Mouse (Mus musculus) gastrocnemius, postnatal 36 days (tissue): ENCODE measurements around the gene Gatb. TPM values are rescaled to one million over a fixed set of nuclear protein-coding genes. Genes with fewer than 3 reads are reported as not detected.

Source experiments
- DNase-seq, 2 experiments: peaks; one replicate each; pipeline ENCODE4 v3.0.0; 2022
- intact Hi-C: fragments of 180-260 bp; cut with DNase I; formaldehyde crosslinking; loops from one replicate; pipeline ENCODE4 v1.15.1; 2025
- total RNA-seq, 2 experiments: library from RNA; stranded (reverse); gene quantifications; 2 replicates each; pipeline ENCODE4 v1.2.3; 2021

The Gatb gene
- total RNA-seq, 2 experiments from 2014 or later: 14.3 to 17.9 TPM

GRCm38 (mm10) chr3:85590090-85590754, 16.3 kb downstream of the Gatb start:
- intact Hi-C loops: no loop called here
- DNase-seq: no peak

DNA sequence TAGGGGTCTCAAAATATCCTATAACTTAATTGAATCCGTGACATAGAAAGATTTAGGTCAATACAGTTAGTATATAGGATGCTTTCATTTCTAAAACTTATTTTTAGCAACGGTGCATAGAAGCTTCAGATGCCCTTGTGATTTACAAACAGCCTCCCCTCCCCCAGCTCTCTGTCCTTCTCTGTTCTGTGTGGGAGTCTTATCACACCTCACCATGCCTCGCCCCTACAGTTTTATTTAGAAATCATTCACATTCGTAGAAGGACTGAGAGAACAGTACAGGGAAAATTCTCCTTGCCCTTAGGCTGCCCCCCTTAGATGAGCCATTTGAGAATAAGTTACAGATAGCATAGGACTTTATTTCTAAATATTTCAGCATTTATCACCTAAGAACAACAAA, 18.1 kb downstream of the Gatb start:
- no peak for DNase-seq
- intact Hi-C loops: no loop called here

DNA sequence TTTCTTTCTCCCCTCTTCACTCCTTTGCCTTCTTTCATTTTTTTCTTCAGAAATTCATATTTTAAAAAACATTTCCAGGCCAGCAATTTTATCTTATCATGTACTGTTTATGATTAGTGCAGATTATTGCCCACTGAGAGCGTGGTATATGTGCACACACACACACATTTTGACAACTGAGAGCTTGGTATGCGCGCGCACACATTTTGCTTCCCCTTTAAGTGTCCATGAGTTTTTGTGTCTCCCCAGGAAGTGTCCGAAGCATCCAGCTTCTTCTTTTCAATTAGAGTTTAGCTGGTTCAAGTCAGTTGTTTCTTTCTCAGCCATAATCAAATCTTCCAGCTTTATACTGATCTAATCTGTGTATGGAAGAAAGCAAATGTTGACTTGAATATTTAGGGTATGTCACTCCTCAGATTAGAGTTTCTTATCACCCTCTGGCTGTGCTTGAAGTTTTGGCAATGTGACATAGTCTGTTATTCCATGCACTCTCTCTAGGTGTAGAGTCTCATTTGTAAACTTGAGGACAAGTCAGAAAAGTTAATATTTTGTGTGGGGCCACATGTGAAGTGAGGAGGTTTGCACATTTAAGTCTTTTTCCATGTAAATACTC, 18.8 kb downstream of the Gatb start:
- intact Hi-C loops: no loop called here
- DNase-seq: no peak

- no peak for DNase-seq
- intact Hi-C loops: no loop called here
Observed at GRCm38 (mm10) chr3:85594452-85594851, 20.5 kb downstream of the Gatb start.

DNA sequence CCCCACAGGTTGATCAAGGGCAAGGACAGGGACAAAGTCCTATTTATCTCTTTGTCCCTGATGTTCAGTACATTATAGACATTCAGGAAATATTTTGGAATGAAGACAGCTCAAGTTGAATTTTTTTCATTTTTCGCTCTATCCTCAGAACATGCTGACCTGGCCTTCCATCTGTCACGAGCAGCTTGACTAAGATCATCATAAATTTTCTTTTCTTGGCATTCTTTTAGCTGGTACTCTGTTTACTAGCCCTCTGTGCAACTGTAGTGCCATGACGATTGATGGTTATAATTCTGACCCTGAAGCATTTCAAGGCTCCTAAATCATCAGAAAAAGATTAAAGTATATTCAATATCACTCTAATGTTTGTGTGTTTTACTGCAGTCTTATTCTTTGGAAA, 25.6 kb downstream of the Gatb start:
- no peak for DNase-seq
- intact Hi-C loops: no loop called here

DNA sequence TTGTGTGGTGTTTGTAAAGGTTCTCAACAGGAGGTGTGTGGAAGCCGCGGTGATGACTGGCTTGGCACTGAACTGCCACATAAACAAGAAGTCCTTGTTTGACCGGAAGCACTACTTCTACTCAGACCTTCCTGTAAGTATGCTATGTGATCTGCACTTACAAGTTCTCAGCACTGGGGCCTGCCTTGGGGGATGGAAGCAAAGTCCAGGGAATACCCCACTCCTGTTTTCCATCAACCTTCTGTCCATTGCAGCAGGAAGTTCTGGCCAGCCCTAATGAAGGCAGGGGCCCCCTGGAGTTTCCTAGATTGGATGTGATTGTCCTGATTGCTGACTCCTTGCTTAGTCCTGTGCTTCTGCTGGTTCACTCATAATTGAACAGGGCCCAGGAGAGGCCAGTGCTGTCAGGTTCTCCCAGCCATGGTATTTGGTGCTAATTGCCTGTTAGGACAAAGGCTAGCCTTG, 28.0 kb downstream of the Gatb start:
- no peak for DNase-seq
- intact Hi-C loops: no loop called here

DNA sequence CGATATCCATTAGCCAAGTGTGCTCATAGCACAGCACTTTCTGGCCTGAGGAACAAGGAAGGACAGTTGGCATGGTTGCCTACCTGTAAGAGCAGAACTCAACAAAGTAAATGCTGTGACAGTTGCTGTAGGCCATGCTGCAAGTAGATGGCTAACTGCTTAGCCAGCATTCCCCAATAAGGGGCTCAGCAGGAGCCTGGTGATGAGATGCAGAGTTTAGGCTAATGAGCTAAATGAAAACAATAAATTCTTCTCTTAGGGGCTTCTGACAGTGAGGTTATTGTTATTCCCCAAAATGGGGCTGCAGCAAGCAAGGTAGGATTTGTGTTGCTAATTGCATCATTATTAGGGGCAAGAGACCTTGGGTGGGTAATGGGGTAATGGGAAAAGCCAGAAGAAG, 29.9 kb downstream of the Gatb start:
- no peak for DNase-seq
- intact Hi-C loops: no loop called here

DNA sequence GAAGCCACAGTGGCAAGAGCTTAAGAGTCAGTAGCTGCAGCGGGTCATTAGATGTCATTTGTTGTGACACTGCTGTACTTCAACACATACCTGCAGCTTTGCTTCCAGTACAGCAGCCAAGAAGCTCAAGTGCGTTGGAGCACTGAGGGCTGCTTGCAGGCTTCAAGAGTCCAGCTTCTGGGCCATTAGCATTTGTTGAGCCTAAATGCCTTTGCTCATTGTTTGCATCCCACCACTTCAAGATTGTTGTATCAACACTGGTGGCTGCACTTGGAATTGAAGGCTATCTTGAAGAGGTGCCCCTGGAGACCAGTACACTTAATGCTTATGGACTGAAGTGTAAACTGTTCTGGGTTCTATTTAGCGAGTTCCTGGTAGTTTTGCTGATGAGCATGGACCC, 33.0 kb downstream of the Gatb start:
- DNase-seq: no peak
- intact Hi-C loops: no loop called here

DNA sequence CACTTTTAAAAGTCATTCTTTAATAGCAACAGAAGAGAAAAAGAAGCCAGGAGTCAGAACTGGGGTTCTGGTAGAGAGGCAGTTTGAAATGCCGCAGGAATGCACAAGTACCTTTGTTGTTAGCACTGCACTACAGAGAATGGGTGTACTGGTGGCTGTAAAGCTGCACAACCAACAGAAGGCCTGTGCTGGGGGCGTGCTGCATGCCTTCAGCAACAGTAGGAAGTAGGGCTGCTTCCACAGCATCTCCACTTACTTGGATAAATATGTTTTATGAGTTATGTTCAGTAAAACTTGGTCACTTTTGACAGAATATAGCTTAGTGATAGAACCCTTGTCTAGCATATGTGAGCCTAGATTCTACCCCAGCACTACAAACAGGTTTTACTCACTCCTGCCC, 33.8 kb downstream of the Gatb start:
- intact Hi-C loops: no loop called here

GRCm38 (mm10) chr3:85616389-85616788, 42.5 kb downstream of the Gatb start:
- DNase-seq: no peak

More for the DNA sequence above, 33.8 kb downstream of the Gatb start:
- no peak for DNase-seq

DNA sequence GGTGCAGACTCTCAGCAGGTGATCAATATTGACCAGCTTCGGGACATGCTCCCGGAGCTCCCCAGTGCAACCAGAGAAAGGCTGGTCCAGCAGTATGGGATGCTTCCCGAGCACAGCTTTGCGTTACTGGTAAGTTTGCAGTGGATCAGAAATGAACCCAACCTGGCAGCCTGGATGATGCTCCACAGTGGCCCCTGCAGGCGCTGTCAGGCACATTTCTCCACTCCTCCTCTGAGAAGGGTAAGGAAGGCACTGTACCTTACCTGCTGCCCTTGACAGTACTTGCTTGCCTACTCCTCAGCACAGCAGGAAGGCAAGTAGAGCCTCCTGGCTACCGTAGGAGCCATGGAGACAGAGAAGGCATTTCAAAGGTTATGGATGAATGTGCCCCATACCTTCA, 45.0 kb downstream of the Gatb start:
- intact Hi-C loops: no loop called here
- no peak for DNase-seq

More at GRCm38 (mm10) chr3:85616389-85616788, 42.5 kb downstream of the Gatb start:
- intact Hi-C loops: no loop called here

DNA sequence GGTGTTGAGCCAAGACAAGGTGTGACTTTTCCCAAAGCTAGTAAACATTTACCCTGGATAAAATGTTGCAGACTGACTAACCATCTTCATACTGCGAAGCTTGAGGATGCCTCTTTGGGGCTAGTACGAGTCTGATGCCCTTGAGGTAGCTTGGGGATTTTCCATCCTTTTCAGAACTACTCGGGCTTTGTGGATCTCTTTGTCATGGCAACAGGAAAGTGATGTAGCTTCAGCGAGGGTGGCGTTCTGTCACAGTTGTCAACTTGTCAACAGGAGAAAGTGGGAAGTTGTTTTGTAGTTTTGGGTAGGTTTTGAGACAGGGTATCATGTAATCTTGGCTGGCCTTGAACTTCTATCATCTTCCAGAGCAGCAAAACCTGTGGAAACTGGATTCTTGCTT, 45.4 kb downstream of the Gatb start:
- no peak for DNase-seq
- intact Hi-C loops: no loop called here

- intact Hi-C loops: no loop called here
- DNase-seq: no peak
Observed at GRCm38 (mm10) chr3:85619751-85620150, 45.8 kb downstream of the Gatb start.

DNA sequence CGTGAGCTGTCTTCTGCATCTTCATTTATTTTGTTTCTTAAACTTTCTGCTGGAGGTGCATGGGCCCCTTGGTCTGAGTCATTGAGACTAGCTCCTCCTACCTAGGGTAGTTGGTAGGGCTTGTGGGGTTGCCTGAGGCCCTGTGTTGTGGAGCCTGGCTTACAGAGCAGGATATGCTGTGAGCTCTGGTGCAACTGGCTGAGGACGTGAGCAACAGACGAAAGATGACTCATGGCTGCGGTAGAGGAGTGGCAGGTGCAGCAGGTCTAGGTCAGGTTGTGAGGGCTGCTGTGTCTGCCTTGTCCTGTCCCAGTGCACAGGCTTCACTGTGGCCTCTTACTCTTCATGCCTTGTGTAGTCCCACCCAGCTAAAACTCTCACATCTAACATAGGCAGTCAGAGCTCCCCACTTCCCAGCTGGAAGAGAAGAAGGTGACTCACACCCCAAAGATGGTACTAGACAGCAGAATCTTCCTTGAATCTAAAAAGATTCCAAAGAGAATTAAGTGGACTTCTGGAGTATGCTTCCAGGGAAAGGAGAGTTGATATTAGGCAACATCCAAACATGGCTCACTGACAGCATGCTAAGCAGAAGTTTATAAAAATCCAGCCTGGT, 56.1 kb downstream of the Gatb start:
- no peak for DNase-seq
- intact Hi-C loops: no loop called here

- DNase-seq: no peak
- intact Hi-C loops: no loop called here
Observed at GRCm38 (mm10) chr3:85633733-85634132, 59.8 kb downstream of the Gatb start.

DNA sequence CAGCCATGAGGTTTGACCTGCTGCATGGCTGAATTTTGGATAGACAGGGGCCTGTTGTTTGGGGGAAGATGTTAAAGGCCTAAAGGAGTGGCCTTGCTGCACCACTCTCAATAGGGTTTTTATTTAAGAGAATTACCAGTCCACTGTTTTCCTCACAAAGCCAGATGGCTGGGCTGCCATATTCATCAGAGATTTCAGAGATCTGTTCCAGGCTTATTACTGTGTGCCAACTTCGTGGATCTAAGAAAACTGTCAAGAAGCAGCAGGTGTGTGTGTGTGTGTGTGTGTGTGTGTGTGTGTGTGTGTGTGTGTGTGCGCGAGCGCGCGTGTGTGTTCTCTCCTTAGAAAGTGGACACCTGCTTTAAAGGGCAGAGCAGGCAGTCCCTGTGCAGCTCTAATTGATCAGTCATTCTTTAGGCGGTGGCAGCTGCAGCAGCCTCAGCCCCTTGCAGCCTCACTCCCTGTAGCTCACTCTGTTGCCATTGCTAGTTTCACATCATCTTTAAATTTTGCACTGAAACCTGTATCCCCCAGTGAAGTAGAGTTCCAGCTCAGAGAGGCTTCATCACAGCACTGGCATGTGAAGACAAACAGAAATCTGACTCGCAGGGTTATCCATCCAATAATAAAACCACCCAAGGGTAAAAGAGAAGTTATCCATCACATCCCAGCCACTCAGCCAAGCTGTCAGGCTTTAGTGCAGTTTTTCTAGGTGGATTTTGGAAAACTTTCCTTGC, 60.6 kb downstream of the Gatb start:
- DNase-seq: no peak
- intact Hi-C loops: no loop called here

- no peak for DNase-seq
- intact Hi-C loops: no loop called here
Observed at GRCm38 (mm10) chr3:85635126-85635419, 61.2 kb downstream of the Gatb start.

- DNase-seq: no peak
- intact Hi-C loops: no loop called here
Observed at GRCm38 (mm10) chr3:85635591-85635990, 61.7 kb downstream of the Gatb start.

DNA sequence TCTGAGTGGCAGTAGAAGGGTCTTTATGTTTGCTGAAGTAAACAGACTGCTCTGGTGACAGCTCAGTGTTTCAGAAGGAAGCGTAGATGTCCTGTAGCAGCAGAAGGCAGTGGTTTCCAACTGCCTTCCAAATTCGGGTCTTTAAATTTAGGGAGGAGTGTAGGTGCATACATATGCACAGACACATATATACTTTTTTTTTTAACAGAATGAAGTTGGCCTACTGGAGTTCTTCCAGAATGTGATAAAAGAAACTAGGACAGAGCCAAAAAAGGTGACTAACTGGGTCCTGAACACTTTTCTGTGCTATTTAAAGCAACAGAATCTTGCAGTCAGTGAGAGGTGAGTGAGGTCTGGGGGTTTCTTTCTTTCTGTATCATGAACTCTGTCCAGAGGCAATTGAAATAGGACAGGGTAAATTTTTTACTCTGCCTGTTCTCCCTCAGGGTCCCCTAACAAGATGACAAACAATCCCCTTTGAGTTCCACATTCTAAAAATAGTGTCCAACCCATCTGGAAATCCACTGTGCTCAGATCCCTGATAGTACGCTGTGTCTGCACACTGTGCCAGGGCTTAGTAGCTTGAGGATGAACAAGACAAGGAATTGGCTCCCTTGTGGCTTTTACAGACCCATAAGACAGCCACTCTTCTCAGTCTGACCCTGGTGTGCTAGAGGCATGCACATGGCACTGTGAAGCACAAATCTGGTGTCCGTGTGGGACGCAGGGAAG, 63.0 kb downstream of the Gatb start:
- intact Hi-C loops: no loop called here
- no peak for DNase-seq

DNA sequence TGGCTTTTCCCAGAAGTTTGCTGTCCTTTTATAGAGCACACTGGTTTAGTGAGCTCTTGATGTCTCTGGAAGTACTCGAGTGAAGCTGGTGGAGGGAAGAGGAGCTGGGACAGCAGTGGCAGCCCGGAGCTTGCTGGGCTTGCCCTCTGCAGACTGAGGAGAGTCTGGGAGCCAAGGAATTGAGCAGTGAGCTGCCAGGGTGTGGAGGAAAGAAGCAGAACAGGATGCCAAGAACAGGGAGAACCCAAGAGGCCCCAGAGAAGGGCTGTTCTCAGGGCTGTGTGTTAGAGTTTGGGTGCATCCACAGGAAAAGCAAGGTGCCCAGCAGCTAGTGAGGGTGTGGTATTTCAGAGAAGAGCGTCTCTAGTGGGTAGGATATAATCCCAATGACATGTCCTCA, 67.8 kb downstream of the Gatb start:
- DNase-seq: no peak
- intact Hi-C loops: no loop called here

- no peak for DNase-seq
- intact Hi-C loops: no loop called here
Observed at GRCm38 (mm10) chr3:85644814-85645213, 70.9 kb downstream of the Gatb start.
